Mouse (Mus musculus): ENCODE data around the gene Urah. TPM values are rescaled to one million over a fixed set of nuclear protein-coding genes. Genes with fewer than 3 reads are reported as not detected.

The Urah gene
- polyA plus RNA-seq, 1 experiment, result 3.3 TPM

- Histone ChIP-seq H3K4me1 (ENCODE audit: control insufficient read depth, insufficient read depth, low read length) (no peaks in the 10 kb centered on the region), H3K4me3 (replicated peaks; ENCODE audit: control insufficient read depth, low read depth, low read length) (no peak within 1 kb of the TSS), H3K27ac (ENCODE audit: control insufficient read depth, insufficient read depth, low read depth, low read length, poor library complexity) (no peak within 1 kb of the TSS)
- TF ChIP-seq POLR2A (IDR thresholded peaks at IDR 0.05; ENCODE audit: borderline replicate concordance, control insufficient read depth, low read depth, low read length) (no peak), CTCF (IDR thresholded peaks at IDR 0.05; ENCODE audit: control insufficient read depth, insufficient read depth, low read length) (peak; percentile 98)
- 27% methylated on average over 14 of the region's 14 CpGs for WGBS
Measured at GRCm38 (mm10) chr7:140844905-140845665, 10.3 kb downstream of the Urah start, which contains the start of gene Scgb1c1. TSS of gene Scgb1c1 (plus strand) at chr7:140845547.

- Histone ChIP-seq H3K4me1 (ENCODE audit: control insufficient read depth, insufficient read depth, low read length) (no peaks in the 10 kb centered on the region), H3K27ac (ENCODE audit: control insufficient read depth, insufficient read depth, low read depth, low read length, poor library complexity) (no peak overlapping the region), H3K4me3 (replicated peaks; ENCODE audit: control insufficient read depth, low read depth, low read length) (no peak overlapping the region)
- WGBS, result 60% methylated on average over 4 of the region's 4 CpGs
- TF ChIP-seq POLR2A (IDR thresholded peaks at IDR 0.05; ENCODE audit: borderline replicate concordance, control insufficient read depth, low read depth, low read length) (no peak), CTCF (IDR thresholded peaks at IDR 0.05; ENCODE audit: control insufficient read depth, insufficient read depth, low read length) (no peak)
Measured at GRCm38 (mm10) chr7:140845683-140846082, 10.9 kb downstream of the Urah start.

- no peak overlapping the region for H3K4me3 ChIP-seq (replicated peaks; ENCODE audit: control insufficient read depth, low read depth, low read length)
- H3K27ac ChIP-seq (ENCODE audit: control insufficient read depth, insufficient read depth, low read depth, low read length, poor library complexity), result no peak overlapping the region
- 77% methylated on average over 10 of the region's 10 CpGs for WGBS
- H3K4me1 ChIP-seq (ENCODE audit: control insufficient read depth, insufficient read depth, low read length), result no peaks in the 10 kb centered on the region
- TF ChIP-seq CTCF (IDR thresholded peaks at IDR 0.05; ENCODE audit: control insufficient read depth, insufficient read depth, low read length), result no peak
- TF ChIP-seq POLR2A (IDR thresholded peaks at IDR 0.05; ENCODE audit: borderline replicate concordance, control insufficient read depth, low read depth, low read length), result no peak
Measured at GRCm38 (mm10) chr7:140846676-140847075, 11.9 kb downstream of the Urah start.

- 66% methylated on average over 11 of the region's 11 CpGs for WGBS
- no peak for TF ChIP-seq CTCF (IDR thresholded peaks at IDR 0.05; ENCODE audit: control insufficient read depth, insufficient read depth, low read length)
- no peak for TF ChIP-seq POLR2A (IDR thresholded peaks at IDR 0.05; ENCODE audit: borderline replicate concordance, control insufficient read depth, low read depth, low read length)
- Histone ChIP-seq H3K4me3 (replicated peaks; ENCODE audit: control insufficient read depth, low read depth, low read length) (no peak within 1 kb of the TSS), H3K27ac (ENCODE audit: control insufficient read depth, insufficient read depth, low read depth, low read length, poor library complexity) (no peak within 1 kb of the TSS), H3K4me1 (ENCODE audit: control insufficient read depth, insufficient read depth, low read length) (no peaks in the 10 kb centered on the region)
Measured at GRCm38 (mm10) chr7:140847755-140848580, 13.2 kb downstream of the Urah start, which contains the start of gene Odf3. TSS of gene Odf3 (plus strand) at chr7:140847805.

- H3K27ac ChIP-seq (ENCODE audit: control insufficient read depth, insufficient read depth, low read depth, low read length, poor library complexity), result no peak overlapping the region
- no peaks in the 10 kb centered on the region for H3K4me1 ChIP-seq (ENCODE audit: control insufficient read depth, insufficient read depth, low read length)
- WGBS, result 86% methylated on average over 10 of the region's 10 CpGs
- TF ChIP-seq POLR2A (IDR thresholded peaks at IDR 0.05; ENCODE audit: borderline replicate concordance, control insufficient read depth, low read depth, low read length) (no peak), CTCF (IDR thresholded peaks at IDR 0.05; ENCODE audit: control insufficient read depth, insufficient read depth, low read length) (no peak)
- no peak overlapping the region for H3K4me3 ChIP-seq (replicated peaks; ENCODE audit: control insufficient read depth, low read depth, low read length)
Measured at GRCm38 (mm10) chr7:140848591-140848990, 13.8 kb downstream of the Urah start.

GRCm38 (mm10) chr7:140851916-140852315 lies 17.1 kb downstream of the Urah start:
- 92% methylated on average over 4 of the region's 4 CpGs for WGBS
- H3K4me3 ChIP-seq (replicated peaks; ENCODE audit: control insufficient read depth, low read depth, low read length), result no peak overlapping the region
- peaks cover 1% of the 10 kb centered on the region; the same call in 1 of the 2 replicates for H3K4me1 ChIP-seq (ENCODE audit: control insufficient read depth, insufficient read depth, low read length)
- H3K27ac ChIP-seq (ENCODE audit: control insufficient read depth, insufficient read depth, low read depth, low read length, poor library complexity), result no peak overlapping the region
- TF ChIP-seq CTCF (IDR thresholded peaks at IDR 0.05; ENCODE audit: control insufficient read depth, insufficient read depth, low read length) (no peak), POLR2A (IDR thresholded peaks at IDR 0.05; ENCODE audit: borderline replicate concordance, control insufficient read depth, low read depth, low read length) (no peak)

- Histone ChIP-seq H3K4me3 (replicated peaks; ENCODE audit: control insufficient read depth, low read depth, low read length) (no peak overlapping the region), H3K4me1 (ENCODE audit: control insufficient read depth, insufficient read depth, low read length) (peaks cover 3% of the 10 kb centered on the region; the same call in 1 of the 2 replicates), H3K27ac (ENCODE audit: control insufficient read depth, insufficient read depth, low read depth, low read length, poor library complexity) (no peak overlapping the region)
- WGBS, result 52% methylated on average over 9 of the region's 9 CpGs
- TF ChIP-seq POLR2A (IDR thresholded peaks at IDR 0.05; ENCODE audit: borderline replicate concordance, control insufficient read depth, low read depth, low read length) (no peak), CTCF (IDR thresholded peaks at IDR 0.05; ENCODE audit: control insufficient read depth, insufficient read depth, low read length) (no peak)
Measured at GRCm38 (mm10) chr7:140853386-140853785, 18.6 kb downstream of the Urah start.

GRCm38 (mm10) chr7:140854483-140854882 lies 19.7 kb downstream of the Urah start:
- 88% methylated on average over 18 of the region's 18 CpGs for WGBS
- TF ChIP-seq POLR2A (IDR thresholded peaks at IDR 0.05; ENCODE audit: borderline replicate concordance, control insufficient read depth, low read depth, low read length), result no peak
- TF ChIP-seq CTCF (IDR thresholded peaks at IDR 0.05; ENCODE audit: control insufficient read depth, insufficient read depth, low read length), result no peak
- no peak overlapping the region for H3K4me3 ChIP-seq (replicated peaks; ENCODE audit: control insufficient read depth, low read depth, low read length)
- no peak overlapping the region for H3K27ac ChIP-seq (ENCODE audit: control insufficient read depth, insufficient read depth, low read depth, low read length, poor library complexity)
- peaks cover 6% of the 10 kb centered on the region; the same call in 1 of the 2 replicates for H3K4me1 ChIP-seq (ENCODE audit: control insufficient read depth, insufficient read depth, low read length)

Data from bone marrow, adult 2 months (tissue).